Mouse (Mus musculus) left cerebral cortex, adult 11 months (tissue): ENCODE data around the gene Hist1h3e.

Experiments used
- DNase-seq: peaks from one replicate; pipeline ENCODE4 v3.0.0; 2022; ENCODE audit warnings: low spot score

Hist1h3e gene

DNA sequence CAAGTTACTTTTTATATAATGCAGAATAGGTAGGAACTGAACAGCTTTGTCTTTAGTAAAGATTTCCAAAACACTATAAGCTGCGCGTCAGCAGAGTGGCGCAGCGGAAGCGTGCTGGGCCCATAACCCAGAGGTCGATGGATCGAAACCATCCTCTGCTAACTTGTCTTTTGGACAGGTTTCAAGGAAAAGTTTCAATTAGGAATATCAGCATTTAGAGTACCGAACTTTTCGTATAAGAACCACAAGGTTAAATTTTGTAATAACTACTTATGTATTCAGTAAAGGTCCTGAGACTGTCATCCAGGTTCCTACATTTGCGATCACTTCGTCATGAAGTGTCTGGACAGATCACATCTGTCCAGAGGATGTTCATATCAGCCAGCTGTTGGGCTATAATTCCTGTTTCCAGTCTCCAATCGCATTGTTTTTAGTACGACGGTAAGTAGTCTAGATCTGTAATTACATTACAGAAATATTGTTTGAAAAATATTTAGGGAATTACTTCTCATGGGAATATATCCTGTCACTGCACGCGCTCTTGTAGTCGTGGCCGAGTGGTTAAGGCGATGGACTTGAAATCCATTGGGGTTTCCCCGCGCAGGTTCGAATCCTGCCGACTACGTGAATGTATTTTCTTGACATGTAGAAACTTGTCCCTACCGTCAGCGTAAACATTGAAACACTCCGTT lies 44.4 kb downstream of the Hist1h3e start:
- DNase-seq, result peak; percentile 88

DNA sequence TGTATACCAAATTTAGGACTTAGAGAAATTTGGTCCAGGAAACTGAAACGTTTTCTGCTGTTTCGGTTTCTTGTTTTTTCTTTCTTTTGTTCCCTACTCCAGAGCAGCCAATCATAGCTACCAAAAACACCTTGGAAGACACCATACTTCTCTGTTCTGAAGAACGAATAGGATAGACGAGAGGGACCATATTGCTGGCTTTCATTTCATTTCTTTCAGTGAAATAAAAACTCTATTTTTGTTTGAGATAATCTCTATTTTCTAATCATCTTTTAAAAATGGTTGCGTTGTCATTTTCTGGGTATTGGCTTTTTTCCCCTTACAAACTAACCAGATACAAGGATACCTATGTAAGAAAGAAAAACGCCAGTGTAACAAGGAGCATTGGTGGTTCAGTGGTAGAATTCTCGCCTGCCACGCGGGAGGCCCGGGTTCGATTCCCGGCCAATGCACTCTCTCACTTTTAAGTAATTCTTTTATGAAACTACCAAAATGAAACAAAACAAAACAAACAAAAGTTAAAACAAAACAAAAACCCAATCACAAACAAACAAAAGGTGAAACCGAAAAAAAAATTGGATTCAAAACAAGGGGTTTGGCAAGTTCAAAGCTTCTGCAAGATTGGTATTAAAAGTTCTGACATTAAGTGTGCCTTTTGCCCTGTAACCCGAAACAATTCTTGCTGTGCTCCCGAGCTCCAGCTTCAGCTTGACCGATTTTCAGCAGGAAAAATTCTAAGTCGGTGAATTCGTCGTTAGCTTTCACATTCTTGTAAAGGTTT lies 45.2 kb downstream of the Hist1h3e start:
- DNase-seq, result no peak

DNA sequence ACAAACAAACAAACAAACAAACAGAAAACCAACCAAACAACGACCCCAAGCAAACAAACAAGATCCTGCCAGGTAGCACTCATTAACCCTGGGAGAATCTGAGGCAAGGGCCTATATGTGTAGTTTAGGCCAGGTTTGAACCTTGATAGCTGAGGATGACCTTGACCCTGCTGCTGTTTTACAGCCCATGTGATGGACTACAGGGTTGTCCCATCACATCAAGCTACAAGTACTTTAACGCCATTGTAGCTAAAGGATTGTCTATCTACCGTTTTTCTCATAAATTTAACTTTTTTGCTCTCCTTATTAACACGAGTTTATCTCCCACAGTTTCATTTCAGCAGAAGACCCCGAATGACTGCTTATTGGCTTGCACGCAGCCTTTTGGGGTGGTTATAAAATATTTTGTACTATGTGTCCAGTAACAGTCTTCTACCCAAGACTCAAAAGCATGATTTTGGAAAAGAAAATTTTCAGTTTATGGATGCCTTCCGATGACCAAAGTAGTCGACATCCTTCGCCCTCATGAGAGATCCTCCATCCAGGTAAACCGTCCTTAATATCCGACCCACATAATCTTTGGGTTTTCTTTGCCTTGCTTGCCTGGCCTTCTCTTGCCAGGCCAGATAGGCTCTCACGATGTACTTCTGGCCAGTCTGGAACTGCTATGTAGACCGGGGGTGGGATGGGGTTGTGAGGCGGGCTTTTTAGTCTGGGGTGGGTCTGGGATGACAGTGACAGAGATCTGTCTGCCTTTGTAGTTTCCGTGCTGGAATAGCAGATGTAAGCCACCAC lies 46.1 kb downstream of the Hist1h3e start:
- no peak for DNase-seq

DNA sequence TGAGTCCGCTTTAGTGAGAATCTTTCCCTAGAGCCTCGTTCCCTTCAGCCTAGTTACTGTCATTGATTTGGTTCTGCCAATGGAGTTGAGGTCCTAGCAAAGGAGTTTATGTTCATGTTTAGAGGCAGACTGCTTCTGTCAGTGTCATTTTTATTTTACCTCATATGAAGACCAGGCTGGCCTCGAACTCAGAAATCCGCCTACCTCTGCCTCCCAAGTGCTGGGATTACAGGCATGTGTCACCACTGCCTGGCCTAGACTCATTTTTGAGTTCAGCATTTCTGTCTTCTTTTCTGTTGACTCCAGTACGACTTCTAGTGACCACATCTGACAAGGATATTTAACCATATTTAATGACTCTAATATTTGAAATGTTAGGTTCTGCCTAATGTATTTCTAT lies 46.9 kb downstream of the Hist1h3e start:
- no peak for DNase-seq

DNA sequence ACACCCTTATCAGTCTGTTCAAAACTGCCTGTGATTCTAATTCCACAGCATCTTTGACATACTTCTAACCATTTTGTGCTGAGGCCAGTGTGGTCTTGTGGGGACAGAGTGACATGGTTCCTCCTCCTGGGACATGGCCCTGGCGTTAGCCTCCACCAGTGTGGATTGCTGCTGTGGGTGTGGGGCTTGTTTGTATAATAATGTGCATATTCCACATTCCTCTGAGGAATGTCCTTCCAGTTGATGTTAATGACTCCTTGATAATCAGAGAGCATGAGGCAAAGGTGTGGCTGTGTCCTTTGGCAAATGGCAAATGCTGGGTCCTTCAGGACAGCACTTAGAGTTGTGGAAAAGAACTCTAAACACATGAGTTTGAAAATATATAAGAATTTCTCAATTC lies 48.7 kb downstream of the Hist1h3e start:
- no peak for DNase-seq
